Mouse (Mus musculus): ENCODE results near the gene Pitpnc1. TPM values are rescaled to one million over a fixed set of nuclear protein-coding genes. Genes with fewer than 3 reads are reported as not detected.

Pitpnc1 gene
- polyA plus RNA-seq, 2 experiments: 3.0 to 5.8 TPM

DNA sequence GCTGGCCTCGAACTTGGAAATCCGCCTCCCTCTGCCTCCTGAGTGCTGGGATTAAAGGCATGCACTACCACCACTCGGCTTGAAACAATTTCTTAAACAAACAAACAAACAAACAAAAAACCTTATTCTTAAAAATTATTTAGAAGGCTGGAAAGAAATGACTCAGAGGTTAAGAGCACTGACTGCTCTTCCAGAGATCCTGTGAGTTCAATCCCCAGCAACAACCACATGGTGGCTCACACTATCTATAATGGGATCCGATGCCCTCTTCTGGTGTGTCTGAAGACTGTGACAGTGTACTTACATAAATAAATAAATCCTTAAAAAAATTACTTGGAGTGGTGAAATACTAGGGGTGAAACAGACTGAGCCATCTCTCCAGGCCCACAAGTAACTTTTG lies 309.3 kb downstream of the Pitpnc1 start:
- Histone ChIP-seq H3K27me3 (ENCODE audit: control insufficient read depth, insufficient read depth, low read length) (no peaks in the 10 kb centered on the region), H3K27ac (no peak overlapping the region), H3K9ac (replicated peaks) (no peak overlapping the region), H3K4me1 (replicated peaks; ENCODE audit: control insufficient read depth in 2 of 2, insufficient read depth in 2 of 2, low read length in 1 of 2) (peaks cover 0 to 4% of the 10 kb centered on the region in 2 experiments; a peak in 1 of 4 replicates), H3K36me3 (replicated peaks; ENCODE audit: control insufficient read depth, insufficient read depth, low read depth) (no peaks in the 10 kb centered on the region; the same call in 1 of the 2 replicates), H3K9me3 (ENCODE audit: control insufficient read depth, low read length) (no peaks in the 10 kb centered on the region), H3K4me2 (ENCODE audit: low read depth) (no peak overlapping the region), H3K4me3 (ENCODE audit: insufficient read depth in 1 of 2, low read depth in 2 of 2, low read length in 2 of 2) (no peak overlapping the region)
- WGBS (ENCODE audit: insufficient replicate concordance): 56% methylated on average over 4 of the region's 4 CpGs
- DNase-seq (ENCODE audit: low read depth in 3 of 3, low spot score in 3 of 3): no peak
- ATAC-seq (ENCODE audit: insufficient read depth): no peak
- TF ChIP-seq EP300 (IDR thresholded peaks at IDR 0.05; ENCODE audit: low read depth) (no peak), CTCF (IDR thresholded peaks at IDR 0.05; ENCODE audit: low read depth) (no peak)

DNA sequence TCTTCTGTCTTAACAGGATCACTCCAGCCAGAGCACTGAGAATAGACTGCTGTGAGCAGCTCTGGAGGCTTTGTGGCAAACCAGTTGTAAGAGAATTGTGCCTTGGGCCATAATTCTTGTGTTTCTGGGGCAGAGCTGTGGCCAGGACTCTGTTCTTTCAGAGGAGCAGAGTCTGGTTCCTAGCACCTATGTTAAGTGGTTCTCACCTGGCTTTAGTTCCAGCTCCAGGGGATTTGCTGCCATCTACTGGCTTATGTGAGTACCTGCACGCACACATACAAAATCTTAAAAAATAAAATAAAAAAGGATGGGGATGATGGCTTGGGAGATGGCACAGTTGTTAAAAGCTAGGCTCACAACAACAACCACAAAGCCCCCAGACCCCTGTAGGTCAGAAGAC lies 311.5 kb downstream of the Pitpnc1 start:
- no peak overlapping the region for H3K27ac ChIP-seq
- no peaks in the 10 kb centered on the region for H3K9me3 ChIP-seq (ENCODE audit: control insufficient read depth, low read length)
- ATAC-seq (ENCODE audit: insufficient read depth) (no peak), DNase-seq (ENCODE audit: low read depth in 3 of 3, low spot score in 3 of 3) (peak; percentile 9 to 44 (median 33))
- H3K4me1 ChIP-seq (replicated peaks; ENCODE audit: control insufficient read depth in 2 of 2, insufficient read depth in 2 of 2, low read length in 1 of 2): peaks cover 0 to 4% of the 10 kb centered on the region in 2 experiments; a peak in 1 of 4 replicates
- H3K4me2 ChIP-seq (ENCODE audit: low read depth): no peak overlapping the region
- no peak overlapping the region for H3K9ac ChIP-seq (replicated peaks)
- H3K36me3 ChIP-seq (replicated peaks; ENCODE audit: control insufficient read depth, insufficient read depth, low read depth): no peaks in the 10 kb centered on the region
- no peaks in the 10 kb centered on the region for H3K27me3 ChIP-seq (ENCODE audit: control insufficient read depth, insufficient read depth, low read length)
- no peak overlapping the region for H3K4me3 ChIP-seq (ENCODE audit: insufficient read depth in 1 of 2, low read depth in 2 of 2, low read length in 2 of 2)
- peak; percentile 73 for TF ChIP-seq CTCF (IDR thresholded peaks at IDR 0.05; ENCODE audit: low read depth)
- no peak for TF ChIP-seq EP300 (IDR thresholded peaks at IDR 0.05; ENCODE audit: low read depth)
- 26% methylated on average over 1 of the region's 1 CpGs for WGBS (ENCODE audit: insufficient replicate concordance)

Other genes starting within 250 kb of the Pitpnc1 start
- 22.3 and 45.6 TPM in 2 replicates for gene Psmd12, start 8.8 kb upstream of the Pitpnc1 start, polyA plus RNA-seq (2012; rRNA removed)
- 103 and 105 TPM in 2 replicates for gene Psmd12, start 8.8 kb upstream of the Pitpnc1 start, polyA plus RNA-seq (2014; fragmentation: Nextera tagmentation; extraction: Ambion mirVana)
- 3.0 TPM in 2 replicates for gene Helz, start 77.2 kb upstream of the Pitpnc1 start, polyA plus RNA-seq (2012; rRNA removed)
- 5.6 and 6.0 TPM in 2 replicates for gene Helz, start 77.2 kb upstream of the Pitpnc1 start, polyA plus RNA-seq (2014; fragmentation: Nextera tagmentation; extraction: Ambion mirVana)
- gene Cacng1, start 245.8 kb upstream of the Pitpnc1 start, polyA plus RNA-seq (2012; rRNA removed): 0.04 TPM in 1 of 2 replicates, not detected in the other
- gene Cacng1, start 245.8 kb upstream of the Pitpnc1 start, polyA plus RNA-seq (2014; fragmentation: Nextera tagmentation; extraction: Ambion mirVana): not detected in 2 replicates